ENCODE assay signal across 8 mouse cellular contexts in genomic region chr19:59454196-59454595, GRCm38 (mm10). TPM values are rescaled to one million over a fixed set of nuclear protein-coding genes. Genes with fewer than 3 reads are reported as not detected.
DNase-seq lines count a peak whose midpoint lies in the region; ATAC-seq and TF ChIP-seq lines count a peak whose summit lies in the region.

No protein-coding gene starts in this region.

- peaks cover 4% of the 10 kb centered on the region; the same call in 1 of the 2 replicates for H3K4me1 ChIP-seq in kidney, postnatal 0 days (replicated peaks; ENCODE audit: insufficient read depth, low read length)

- DNase-seq in B cell, adult 2 months: peak; percentile 66
- DNase-seq in T-cell, adult 2 months (ENCODE audit: low spot score): peak; percentile 34
- peak; percentile 91 for DNase-seq in embryo, embryonic 10.5 days (ENCODE audit: low spot score)
- DNase-seq in heart, adult 8-10 months (ENCODE audit: low spot score): peak; percentile 60
- peak; percentile 85 for DNase-seq in kidney, postnatal 0 days (ENCODE audit: low spot score)
- peak; percentile 82 for DNase-seq in lung, postnatal 10 days
- DNase-seq in right cerebral cortex, postnatal 10 days (ENCODE audit: low spot score in 2 of 2): peak; percentile 72 to 89
- DNase-seq in urinary bladder, postnatal 4 days (ENCODE audit: low spot score in 2 of 2): peak; percentile 52 to 82

- no peak for ATAC-seq in kidney, postnatal 0 days (replicated peaks; ENCODE audit: low FRiP score, low read depth)

- H3K36me3 ChIP-seq in kidney, postnatal 0 days (ENCODE audit: insufficient read depth, low read length): no peaks in the 10 kb centered on the region

- peak overlapping the region; percentile 23; the same call in 1 of the 2 replicates for H3K4me2 ChIP-seq in kidney, postnatal 0 days (ENCODE audit: low read length)

- H3K27me3 ChIP-seq in kidney, postnatal 0 days (ENCODE audit: insufficient read depth, low read length): peaks cover 52% of the 10 kb centered on the region

- TF ChIP-seq CTCF in kidney, postnatal 0 days (IDR thresholded peaks at IDR 0.05; ENCODE audit: low read depth): peak; percentile 87

- H3K9me3 ChIP-seq in kidney, postnatal 0 days (replicated peaks; ENCODE audit: low read length): no peaks in the 10 kb centered on the region

- H3K4me3 ChIP-seq in kidney, postnatal 0 days (replicated peaks; ENCODE audit: low read depth, low read length): no peak overlapping the region

- under 1% methylated on average over 18 of the region's 18 CpGs for WGBS in kidney, postnatal 0 days

- H3K9ac ChIP-seq in kidney, postnatal 0 days (ENCODE audit: low read depth, low read length): no peak overlapping the region

- H3K27ac ChIP-seq in kidney, postnatal 0 days: no peak overlapping the region

RNA-seq across cellular contexts. Expression of gene Emx2, which starts 4.0 kb away (rescaled TPM):
- total RNA-seq in heart, adult 8-10 months (2022): not detected
- polyA plus RNA-seq in kidney, postnatal 0 days (2015; fragmentation: Nextera tagmentation; extraction: Ambion mirVana): 24.2 and 25.4 TPM in 2 replicates

Comparison
In these comparisons a context has a peak if more than half of its experiments do, and no peak if none do; other contexts are left out.
1. DNase-seq: peak in every context shown above with its lines; median percentile 91 in embryo, embryonic 10.5 days; 85 in kidney, postnatal 0 days; 82 in lung, postnatal 10 days; 80 in right cerebral cortex, postnatal 10 days; 67 in urinary bladder, postnatal 4 days; 66 in B cell, adult 2 months; 60 in heart, adult 8-10 months; 34 in T-cell, adult 2 months.